Mouse (Mus musculus) G1E (cell line): ENCODE data around the gene Hif3a.

Source experiments
- CTCF ChIP-seq: IDR thresholded peaks from 2 replicates; pipeline ENCODE4 v1.5.1; 2012; ENCODE audit warnings: low read depth, low read length, inconsistent platforms, mixed read lengths
- POLR2AphosphoS5 ChIP-seq: IDR thresholded peaks from 2 replicates; pipeline ENCODE4 v1.6.1; 2012; ENCODE audit warnings: low read depth, low read length, inconsistent platforms; ENCODE audit not compliant: insufficient replicate concordance

DNA sequence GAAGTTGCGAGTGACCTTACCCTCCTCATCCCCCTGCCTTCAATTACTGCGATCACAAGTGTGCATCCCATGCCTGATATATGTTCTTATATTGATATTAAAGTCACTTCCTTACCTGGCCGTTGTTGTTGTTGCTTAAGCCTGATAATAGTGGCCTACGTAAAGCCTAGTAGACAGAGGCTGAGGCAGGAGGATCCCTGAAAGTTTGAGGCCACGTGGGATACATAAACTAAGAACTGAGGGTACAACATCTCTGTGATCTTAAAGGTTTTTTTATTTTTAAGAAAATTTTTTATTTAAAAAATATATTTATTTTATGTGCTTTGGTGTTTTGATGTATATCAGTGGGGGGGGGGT is 69.8 kb downstream of the Hif3a start, which contains the start of gene Ccdc8:
- TF ChIP-seq CTCF: no peak
- no peak for TF ChIP-seq POLR2AphosphoS5
